Mouse (Mus musculus): ENCODE data around the gene Cntnap1.
A peak's percentile ranks its signal among the peaks of the same experiment; 100 is the strongest.

- no peak for TF ChIP-seq CTCF (IDR thresholded peaks at IDR 0.05; ENCODE audit: low read depth, low read length)
- 0 out of 2 replicates have a peak, but pooled peaks have one; percentile 5 for TF ChIP-seq EP300 (IDR thresholded peaks at IDR 0.05; ENCODE audit: insufficient read depth, low read depth, low read length)
- TF ChIP-seq POLR2A (IDR thresholded peaks at IDR 0.05; ENCODE audit: insufficient read depth, low read length), result no peak
These were observed 688 bp downstream of the Cntnap1 start, which contains the start of gene Plekhh3 for GRCm38 (mm10) chr11:101170811-101171610.

Measured in ES-Bruce4 (cell line).